Mouse (Mus musculus) large intestine, adult 2 months (tissue): Measurements from ENCODE around the gene Atp8a2. TPM values are rescaled to one million over a fixed set of nuclear protein-coding genes. Genes with fewer than 3 reads are reported as not detected.
"Not testable (repeated sequence)": the region's sequence is repeated elsewhere in the genome, so short reads cannot be mapped to it uniquely, and the experiment has no call there.

Source experiments
- DNase-seq: peaks from one replicate; pipeline ENCODE4 v3.0.0-alpha.2; 2012; ENCODE audit warnings: low read depth, low spot score
- WGBS: fragments of 180-500 bp; shearing (Covaris S2); methylation state at CpG from one replicate; pipeline ENCODE4 v1.1.7; 2018; 5-methylcytosine and 5-hydroxymethylcytosine counted together
- polyA plus RNA-seq: library from polyadenylated mRNA; depleted of rRNA; stranded (reverse); fragments of >200 nt; gene quantifications from 2 replicates; pipeline ENCODE4 v1.2.3, GENCODE M21; 2012

The Atp8a2 gene
- polyA plus RNA-seq, 1 experiment: 2.4 TPM

- DNase-seq: peak; percentile 72
- WGBS: 13% methylated on average over 7 of the region's 7 CpGs
These were observed 253.9 kb downstream of the Atp8a2 start for GRCm38 (mm10) chr14:59942864-59943611.

- DNase-seq: no peak
- 74% methylated on average over 2 of the region's 2 CpGs for WGBS
These were observed 254.8 kb downstream of the Atp8a2 start for GRCm38 (mm10) chr14:59942199-59942598.

GRCm38 (mm10) chr14:59932355-59932754 lies 264.6 kb downstream of the Atp8a2 start:
- DNase-seq: no peak
- WGBS: 49% methylated on average over 6 of the region's 6 CpGs

GRCm38 (mm10) chr14:59931412-59932058 lies 265.4 kb downstream of the Atp8a2 start:
- no peak for DNase-seq
- WGBS: 85% methylated on average over 13 of the region's 13 CpGs

GRCm38 (mm10) chr14:59929190-59929589 lies 267.8 kb downstream of the Atp8a2 start:
- DNase-seq: not testable (repeated sequence)
- 97% methylated on average over 1 of the region's 1 CpGs for WGBS

GRCm38 (mm10) chr14:59928781-59929180 lies 268.2 kb downstream of the Atp8a2 start:
- WGBS: 92% methylated on average over 5 of the region's 5 CpGs
- DNase-seq: no peak

- no peak for DNase-seq
- WGBS: 77% methylated on average over 5 of the region's 5 CpGs
These were observed 269.2 kb downstream of the Atp8a2 start for GRCm38 (mm10) chr14:59927804-59928203.

- no peak for DNase-seq
- 15% methylated on average over 8 of the region's 8 CpGs for WGBS
These were observed 277.1 kb downstream of the Atp8a2 start for GRCm38 (mm10) chr14:59919865-59920264.

- no peak for DNase-seq
- 94% methylated on average over 7 of the region's 7 CpGs for WGBS
These were observed 293.4 kb downstream of the Atp8a2 start for GRCm38 (mm10) chr14:59903484-59904130.

- WGBS: 86% methylated on average over 1 of the region's 1 CpGs
- DNase-seq: no peak
These were observed 303.0 kb downstream of the Atp8a2 start for GRCm38 (mm10) chr14:59893971-59894370.

- no peak for DNase-seq
- WGBS: 90% methylated on average over 8 of the region's 8 CpGs
These were observed 304.9 kb downstream of the Atp8a2 start for GRCm38 (mm10) chr14:59892084-59892483.

GRCm38 (mm10) chr14:59891491-59891890 lies 305.5 kb downstream of the Atp8a2 start:
- no peak for DNase-seq
- 78% methylated on average over 5 of the region's 5 CpGs for WGBS

GRCm38 (mm10) chr14:59890818-59891217 lies 306.2 kb downstream of the Atp8a2 start:
- 11% methylated on average over 5 of the region's 5 CpGs for WGBS
- DNase-seq: no peak

GRCm38 (mm10) chr14:59890107-59890506 lies 306.9 kb downstream of the Atp8a2 start:
- WGBS: 64% methylated on average over 7 of the region's 7 CpGs

GRCm38 (mm10) chr14:59888446-59888845 lies 308.5 kb downstream of the Atp8a2 start:
- DNase-seq: no peak
- WGBS: 95% methylated on average over 1 of the region's 1 CpGs

More at GRCm38 (mm10) chr14:59890107-59890506, 306.9 kb downstream of the Atp8a2 start:
- DNase-seq: no peak

- DNase-seq: no peak
- WGBS: 77% methylated on average over 6 of the region's 6 CpGs
These were observed 308.9 kb downstream of the Atp8a2 start for GRCm38 (mm10) chr14:59888046-59888445.

GRCm38 (mm10) chr14:59887061-59887861 lies 309.7 kb downstream of the Atp8a2 start:
- WGBS: 27% methylated on average over 15 of the region's 15 CpGs

GRCm38 (mm10) chr14:59883517-59884069 lies 313.4 kb downstream of the Atp8a2 start:
- no peak for DNase-seq

More at GRCm38 (mm10) chr14:59887061-59887861, 309.7 kb downstream of the Atp8a2 start:
- DNase-seq: no peak

GRCm38 (mm10) chr14:59880829-59881228 lies 316.1 kb downstream of the Atp8a2 start:
- no peak for DNase-seq
- WGBS: 47% methylated on average over 3 of the region's 3 CpGs

More at GRCm38 (mm10) chr14:59883517-59884069, 313.4 kb downstream of the Atp8a2 start:
- WGBS: 93% methylated on average over 10 of the region's 10 CpGs
